Mouse (Mus musculus): ENCODE measurements around the gene Nyap1.
"Not testable (repeated sequence)": the region's sequence is repeated elsewhere in the genome, so short reads cannot be mapped to it uniquely, and the experiment has no call there.

Gene Nyap1

DNA sequence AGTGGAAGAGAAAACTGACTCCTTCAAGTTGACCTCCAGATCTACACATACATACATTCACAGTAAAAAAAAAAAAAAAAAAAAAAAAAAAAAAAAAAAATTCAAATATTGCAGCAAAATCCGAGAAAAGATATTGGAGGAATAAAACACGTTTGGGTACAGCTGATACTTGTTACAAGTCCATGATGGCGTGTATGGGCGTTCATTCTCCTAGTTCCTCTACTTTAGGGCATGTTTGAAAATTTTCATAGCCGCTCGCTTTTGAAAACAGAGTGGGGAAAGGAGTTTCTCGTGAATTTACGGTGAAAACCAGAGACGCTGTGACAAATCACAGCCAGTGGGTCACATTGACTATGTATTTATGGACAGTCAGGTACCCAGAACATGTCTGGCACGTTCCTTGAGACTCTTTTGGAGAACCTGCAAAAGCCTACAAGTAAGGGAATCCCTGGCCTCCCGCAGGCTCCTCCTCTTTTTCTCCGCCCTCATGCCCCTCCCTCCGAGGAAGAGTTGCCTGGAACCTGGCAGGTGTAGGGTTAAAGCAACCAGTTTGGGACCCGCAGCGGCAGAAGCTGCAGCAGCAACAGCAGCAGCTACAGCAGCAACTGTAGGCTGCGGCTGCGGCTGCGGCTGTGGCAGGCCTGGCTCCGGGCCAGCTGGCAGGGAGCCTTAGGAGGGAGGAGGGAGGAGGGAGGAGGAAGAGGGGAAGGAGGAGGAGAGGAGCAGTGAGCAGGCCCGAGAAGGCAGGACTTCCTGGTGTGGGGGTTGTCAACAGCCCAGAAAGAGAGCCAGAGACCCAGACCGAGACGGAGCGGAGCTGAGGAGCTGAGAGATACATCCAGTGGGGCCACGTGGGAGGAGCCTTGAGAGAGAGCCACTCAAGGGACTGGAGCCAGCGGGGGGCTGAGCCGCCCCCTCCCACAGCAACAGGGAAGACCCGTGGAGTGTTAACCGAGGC is 4.1 kb upstream of the Nyap1 start, which contains the start of gene Tsc22d4:
Gene Tsc22d4, plus strand, starts transcription at position 517 of the 958 bp plus-strand sequence.
- peak; percentile 85 to 88 for DNase-seq (ENCODE audit: low spot score in 2 of 2)

DNA sequence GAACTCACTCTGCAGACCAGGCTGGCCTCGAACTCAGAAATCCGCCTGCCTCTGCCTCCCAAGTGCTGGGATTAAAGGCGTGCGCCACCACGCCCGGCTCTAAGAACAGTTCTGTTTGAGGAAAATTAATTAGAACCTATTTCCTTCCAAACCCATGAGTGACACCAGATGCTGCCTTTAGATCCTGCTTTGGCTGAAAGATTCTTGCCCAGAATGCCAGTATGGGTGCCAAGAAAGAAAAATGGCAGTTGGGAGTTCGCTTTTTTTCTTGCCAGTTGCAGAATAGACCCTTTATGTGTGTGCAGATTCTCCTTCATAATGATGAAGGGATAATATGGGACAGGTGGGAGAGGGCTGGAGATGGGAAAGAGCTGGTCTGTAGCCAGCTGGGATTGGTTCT is 2.8 kb upstream of the Nyap1 start:
- DNase-seq (ENCODE audit: low spot score in 2 of 2): no peak

DNA sequence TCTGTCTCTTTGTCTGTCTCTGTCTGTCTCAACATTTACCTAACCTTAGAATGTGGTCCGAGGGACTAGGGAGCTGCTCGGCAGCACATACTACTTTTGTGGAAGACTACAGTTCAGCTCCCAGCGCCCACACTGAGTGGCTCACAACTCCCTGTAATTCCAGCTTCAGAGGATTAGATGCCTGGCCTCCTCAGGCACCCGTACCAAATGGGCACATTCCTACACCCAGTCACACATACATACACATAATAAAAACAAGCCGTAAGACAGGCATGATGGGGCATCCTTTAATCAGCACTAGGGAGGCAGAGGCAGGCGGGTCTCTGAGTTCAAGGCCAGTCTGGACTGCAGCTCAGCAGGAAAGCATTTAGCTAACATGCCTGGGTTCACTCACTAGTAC is 1.4 kb upstream of the Nyap1 start:
- no peak for DNase-seq (ENCODE audit: low spot score in 2 of 2)

DNA sequence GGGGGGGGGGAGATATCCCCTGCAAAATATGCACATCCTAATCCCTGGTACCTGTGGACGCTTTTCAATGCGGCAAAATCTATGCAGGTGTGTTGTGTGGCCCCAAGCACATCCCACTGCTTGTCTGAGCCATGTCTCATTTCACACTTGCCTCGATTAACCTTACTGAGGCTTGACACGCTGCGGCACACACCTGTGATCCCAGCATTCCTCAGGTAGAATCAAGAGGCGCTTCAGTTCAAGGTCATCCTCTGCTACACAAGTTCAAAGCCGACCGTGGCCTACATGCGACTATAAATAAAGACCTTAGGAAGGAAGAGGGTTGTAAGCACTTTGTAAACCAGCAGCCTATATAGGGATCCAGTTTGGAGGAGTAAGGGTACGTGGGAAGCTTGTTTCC is 641 bp upstream of the Nyap1 start:
- no peak for DNase-seq (ENCODE audit: low spot score in 2 of 2)

DNA sequence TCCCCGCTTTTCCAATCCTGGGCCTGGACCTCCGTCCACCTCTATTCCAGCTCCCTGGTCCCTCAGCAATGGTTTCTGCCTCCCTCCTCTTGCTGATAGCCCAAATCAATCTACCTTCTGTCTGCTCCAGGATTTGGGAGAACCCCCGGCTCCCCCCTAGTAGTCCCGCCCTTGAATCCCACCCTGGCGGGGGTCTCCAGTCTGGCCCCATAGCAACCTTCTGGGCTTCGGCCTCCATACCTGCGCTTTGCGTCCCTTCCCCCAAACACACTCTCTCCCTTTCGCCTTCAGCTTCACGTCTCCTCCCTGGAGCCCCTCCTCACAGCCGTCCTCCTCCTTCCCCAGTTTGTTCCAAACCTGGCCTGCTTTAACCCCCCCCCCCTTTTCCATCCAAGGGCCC is 901 bp downstream of the Nyap1 start:
- DNase-seq (ENCODE audit: low spot score in 2 of 2): peak in 1 of 2 experiments; percentile 22

DNA sequence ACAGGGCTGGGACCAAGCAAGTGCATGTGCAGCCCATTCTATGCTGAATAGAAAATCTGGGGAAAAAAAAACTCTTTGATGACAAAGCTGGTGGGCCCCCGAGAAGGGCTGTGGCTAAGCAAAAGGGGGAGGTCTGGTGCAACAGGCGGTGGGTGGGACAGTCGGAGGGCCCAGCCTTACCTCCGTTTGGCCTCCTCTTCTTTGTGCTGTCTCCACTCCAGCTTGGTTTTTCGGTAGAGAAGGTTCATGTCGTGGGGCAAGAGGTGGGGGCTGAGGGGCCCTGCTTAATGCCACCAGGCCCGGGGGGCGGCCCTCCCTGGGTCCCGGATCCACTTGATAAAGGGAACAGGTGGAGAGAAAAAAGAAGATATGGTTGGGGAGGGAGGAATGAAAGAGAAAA is 1.9 kb downstream of the Nyap1 start:
- DNase-seq (ENCODE audit: low spot score in 2 of 2): no peak

DNA sequence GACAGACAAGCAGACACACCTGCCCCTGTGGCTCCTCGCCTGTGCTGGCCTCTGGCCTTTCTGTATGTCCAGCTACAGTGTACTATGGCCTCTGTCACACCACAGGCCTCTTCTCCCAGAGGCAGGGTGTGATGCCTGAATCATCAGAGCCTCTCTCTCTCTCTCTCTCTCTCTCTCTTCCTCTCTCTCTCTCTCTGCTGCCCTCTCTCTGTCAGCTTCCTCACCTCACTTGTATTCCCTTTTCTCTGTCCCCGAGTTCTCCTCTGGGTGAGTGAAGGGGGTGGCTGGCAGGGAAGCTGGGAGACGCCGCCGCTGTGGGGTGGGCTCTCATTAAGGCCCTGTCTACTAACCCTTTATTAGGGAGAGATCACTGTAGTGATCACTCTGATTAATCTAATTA is 2.9 kb downstream of the Nyap1 start:
- DNase-seq (ENCODE audit: low spot score in 2 of 2): peak in 1 of 2 experiments; percentile 33

DNA sequence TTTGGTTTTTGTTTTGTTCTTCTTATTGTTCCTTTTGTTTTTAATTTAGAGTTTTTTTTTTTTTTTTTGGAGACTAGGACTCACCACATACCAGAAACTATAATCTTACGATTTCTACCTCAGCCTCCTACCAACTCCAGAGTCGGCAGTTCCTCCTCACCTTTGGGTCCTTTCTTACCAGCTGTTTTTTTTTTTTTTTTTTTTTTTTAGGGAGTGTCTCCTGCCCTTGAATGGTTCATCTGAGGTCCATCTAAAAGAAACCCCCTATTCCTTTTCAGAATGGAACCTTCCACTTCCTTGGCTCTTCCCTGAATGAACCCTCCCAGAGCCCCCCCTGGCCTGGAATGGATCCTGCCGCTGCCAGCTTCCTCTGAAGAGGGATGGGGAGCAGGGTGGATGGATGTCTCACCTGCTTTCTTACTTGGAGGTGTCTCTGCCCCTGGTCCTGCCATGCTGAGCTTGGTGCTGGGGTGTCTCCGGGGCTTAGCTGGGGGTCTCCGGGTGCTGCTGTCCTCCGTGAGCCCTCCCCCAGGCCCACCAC is 3.9 kb downstream of the Nyap1 start:
- DNase-seq (ENCODE audit: low spot score in 2 of 2): peak in 1 of 2 experiments; percentile 59

DNA sequence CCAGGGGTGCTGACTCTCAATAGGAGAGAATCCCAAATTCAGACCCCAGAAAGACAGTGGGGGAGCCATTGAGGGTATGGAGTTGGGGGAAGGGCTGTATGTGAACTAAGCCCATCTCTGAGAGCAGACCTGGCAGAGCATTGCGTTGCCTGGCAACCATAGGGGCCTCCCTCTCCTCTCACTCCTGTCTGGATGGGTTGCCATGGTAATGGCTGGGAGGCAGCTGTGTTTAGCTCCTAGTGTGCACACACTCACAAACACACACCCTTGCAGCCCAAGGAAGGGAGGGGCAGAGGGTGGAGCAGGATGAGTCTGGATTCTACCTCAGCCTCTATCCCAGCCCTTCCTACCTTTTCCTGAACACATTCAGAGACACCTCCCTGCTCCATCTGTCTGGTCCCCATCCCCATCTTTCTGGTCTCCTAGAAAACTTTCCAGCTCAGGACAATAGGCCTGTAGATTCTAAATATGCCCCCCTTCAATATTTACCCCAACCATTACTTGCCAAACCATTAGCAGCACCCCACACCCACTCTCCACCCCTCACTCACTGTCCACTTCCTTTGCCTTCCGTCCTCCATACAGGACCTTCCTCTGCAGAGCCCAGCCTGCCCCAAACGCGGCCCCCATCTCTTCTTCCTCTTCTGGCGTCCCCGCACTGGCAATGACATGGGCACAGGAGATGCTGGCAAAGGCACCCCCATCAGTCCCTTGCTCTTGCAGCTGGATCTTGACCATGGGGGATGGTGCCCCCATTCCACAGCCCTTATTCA is 6.9 kb downstream of the Nyap1 start:
- DNase-seq (ENCODE audit: low spot score in 2 of 2): peak; percentile 89 to 90

DNA sequence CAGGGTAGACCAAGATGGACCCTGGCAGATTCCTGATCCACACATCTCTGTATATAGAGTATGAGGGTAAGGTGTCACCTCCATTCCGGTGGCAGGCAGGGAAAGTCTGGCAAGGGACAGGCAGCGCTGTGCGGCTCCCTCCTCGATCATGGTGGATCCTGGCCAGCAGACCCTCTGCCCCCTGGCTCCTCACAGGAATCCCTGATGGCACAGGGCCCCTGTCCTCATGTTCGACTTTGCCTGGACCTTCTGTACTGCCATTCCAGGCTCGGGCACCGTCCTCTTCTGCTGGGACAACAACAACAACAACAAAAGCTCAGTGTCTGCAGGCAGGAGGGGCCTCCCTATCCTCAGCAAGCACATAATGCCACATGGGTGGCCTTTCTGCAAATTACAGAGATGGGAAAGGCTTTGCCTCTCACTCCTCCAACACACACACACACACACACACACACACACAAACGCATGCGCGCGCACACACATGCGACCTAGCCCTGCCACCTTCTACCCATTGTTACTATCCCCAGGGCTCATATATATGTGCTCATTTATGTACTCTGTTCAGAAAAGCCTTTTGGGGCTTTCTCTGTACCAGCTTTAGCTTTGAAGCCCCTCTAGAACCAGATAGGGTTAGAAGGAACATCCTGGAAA is 7.6 kb downstream of the Nyap1 start:
- peak; percentile 29 to 47 for DNase-seq (ENCODE audit: low spot score in 2 of 2)

DNA sequence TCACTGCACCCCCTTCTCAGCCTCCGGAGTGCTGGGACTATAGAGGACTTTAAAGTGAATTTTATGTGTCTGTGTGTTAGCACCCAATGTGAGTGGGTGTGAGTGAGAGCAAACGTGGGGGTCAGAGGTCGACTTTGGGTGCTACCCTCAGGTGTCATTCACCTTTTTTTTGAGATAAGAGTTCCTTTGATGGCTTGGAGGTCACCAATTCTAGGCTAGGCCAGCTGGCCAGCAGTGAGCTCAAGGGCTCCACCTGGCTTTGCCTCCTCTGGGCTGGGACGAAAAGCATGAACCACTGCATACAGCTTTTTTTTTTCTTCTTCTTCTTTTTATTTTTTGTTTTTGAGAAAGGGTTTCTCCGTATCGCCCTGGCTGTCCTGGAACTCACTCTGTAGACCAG is 14.6 kb downstream of the Nyap1 start:
- no peak for DNase-seq (ENCODE audit: low spot score in 2 of 2)

DNA sequence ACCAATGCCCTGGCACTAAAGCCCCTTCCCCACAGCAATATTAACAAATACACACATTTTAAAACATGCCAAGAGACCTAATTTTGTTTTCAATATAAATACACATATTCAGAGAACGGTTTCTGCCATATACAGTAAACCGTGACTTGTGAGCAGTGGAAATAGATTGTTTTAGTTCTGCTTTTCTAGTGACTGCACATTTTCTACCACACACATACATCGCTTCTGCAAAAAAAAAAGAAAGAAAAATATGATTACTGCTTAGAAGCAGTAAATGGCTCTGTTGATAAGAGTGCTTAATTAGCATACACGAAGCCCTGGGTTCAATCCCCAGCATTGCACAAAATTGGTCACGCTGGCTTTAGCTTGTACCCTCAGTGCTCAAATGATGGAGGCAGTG is 17.6 kb downstream of the Nyap1 start:
- DNase-seq (ENCODE audit: low spot score in 2 of 2): no peak

DNA sequence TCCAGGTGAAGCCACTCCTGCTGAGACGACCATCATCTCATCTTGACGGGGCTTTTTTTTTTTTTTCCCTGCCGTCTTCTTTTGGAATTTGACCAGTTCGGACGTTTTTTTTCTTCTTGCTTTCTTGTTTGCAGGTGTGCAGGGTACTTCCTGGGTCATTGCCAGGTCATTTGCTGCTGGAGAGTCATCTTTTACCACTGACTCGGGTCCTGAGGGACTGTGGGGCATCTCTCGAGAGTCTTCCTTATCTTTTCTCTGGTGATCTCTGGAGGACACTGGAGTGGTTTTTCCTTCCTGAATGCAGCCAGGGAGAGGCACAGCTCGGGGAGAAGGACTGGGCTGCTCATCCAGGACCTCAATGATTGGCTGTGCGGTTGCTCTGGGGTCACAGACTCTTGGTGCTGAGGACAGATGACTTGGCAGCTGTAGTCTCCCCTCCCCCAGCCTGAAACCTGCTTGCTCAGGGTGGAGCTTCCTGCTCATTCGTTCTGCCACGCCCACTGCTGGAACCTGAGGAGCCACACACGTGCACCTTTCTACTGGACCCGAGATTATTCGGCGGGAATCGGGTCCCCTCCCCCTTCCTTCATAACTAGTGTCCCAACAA is 20.7 kb downstream of the Nyap1 start:
- DNase-seq (ENCODE audit: low spot score in 2 of 2): not testable (repeated sequence)

DNA sequence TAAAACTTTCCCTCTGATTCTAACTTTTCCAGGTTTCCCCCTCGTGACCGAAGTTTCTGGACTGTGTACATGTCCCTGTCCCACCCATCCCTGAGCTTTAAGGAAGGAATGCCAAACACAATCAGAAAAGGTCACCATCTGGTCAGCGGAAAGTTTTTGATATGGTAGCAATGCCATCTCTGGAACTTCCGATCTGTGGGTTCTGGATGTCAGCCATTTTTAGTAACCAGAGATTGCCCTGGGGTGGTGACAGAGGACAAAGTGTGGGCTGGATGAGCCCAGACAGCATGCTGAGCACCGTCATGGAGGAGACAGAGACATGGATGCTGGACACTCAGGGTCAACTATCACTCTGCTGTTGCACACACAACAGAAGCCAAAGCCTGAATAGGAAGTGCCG is 22.3 kb downstream of the Nyap1 start:
- no peak for DNase-seq (ENCODE audit: low spot score in 2 of 2)

DNA sequence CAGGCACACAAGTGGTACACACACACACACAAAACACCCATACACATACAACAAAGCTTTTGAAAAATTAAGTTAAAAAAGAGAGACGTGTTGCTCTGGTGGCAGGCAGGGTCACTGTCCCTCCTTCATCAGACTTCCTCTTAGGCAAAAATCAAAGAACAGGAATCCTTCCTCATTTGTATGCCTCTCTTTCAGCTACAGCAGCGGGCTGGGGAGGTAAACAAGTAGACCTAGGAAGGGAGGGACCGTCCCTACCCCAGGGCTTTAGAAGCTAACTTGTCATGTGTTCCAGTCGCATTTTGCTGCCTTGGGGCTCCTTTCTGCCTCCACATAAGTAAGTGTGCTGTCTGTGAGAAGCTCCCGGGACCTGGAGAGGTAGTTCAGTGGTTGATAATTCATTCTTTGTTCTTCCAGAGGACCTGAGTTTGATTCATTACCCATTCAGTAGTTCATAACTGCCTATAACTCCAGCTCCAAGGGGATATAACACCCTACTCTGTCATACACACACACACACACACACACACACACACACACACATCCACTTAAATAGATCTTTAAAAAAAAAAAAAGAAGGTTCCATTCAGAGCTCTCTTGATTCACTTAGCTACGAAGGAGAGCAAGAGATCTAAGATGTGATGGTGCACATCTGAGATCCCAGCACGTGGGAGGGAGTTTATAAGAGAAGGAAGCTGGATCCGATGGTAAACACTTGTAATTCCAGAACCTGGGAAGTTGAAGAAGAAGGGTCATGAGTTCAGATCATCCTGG is 23.2 kb downstream of the Nyap1 start:
- no peak for DNase-seq (ENCODE audit: low spot score in 2 of 2)

DNA sequence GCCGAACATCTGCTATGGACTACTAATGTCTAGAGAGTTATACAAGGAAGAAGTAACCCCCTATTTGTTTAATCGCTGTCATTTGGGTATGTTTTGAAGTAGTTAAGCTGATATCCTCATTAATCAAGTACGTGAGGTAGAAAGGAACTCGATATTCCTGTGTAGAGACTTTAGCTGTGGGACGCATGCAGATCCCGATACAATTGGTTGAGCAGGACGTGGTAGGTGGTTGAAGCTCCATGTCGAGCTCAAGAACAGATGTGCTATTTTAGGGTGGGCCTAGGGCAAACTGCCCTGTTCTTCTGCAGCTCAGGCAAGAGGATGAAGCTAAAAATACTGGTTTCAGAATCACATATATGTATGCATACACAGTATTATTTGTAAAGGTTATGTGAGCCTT is 25.7 kb downstream of the Nyap1 start:
- DNase-seq (ENCODE audit: low spot score in 2 of 2): no peak

DNA sequence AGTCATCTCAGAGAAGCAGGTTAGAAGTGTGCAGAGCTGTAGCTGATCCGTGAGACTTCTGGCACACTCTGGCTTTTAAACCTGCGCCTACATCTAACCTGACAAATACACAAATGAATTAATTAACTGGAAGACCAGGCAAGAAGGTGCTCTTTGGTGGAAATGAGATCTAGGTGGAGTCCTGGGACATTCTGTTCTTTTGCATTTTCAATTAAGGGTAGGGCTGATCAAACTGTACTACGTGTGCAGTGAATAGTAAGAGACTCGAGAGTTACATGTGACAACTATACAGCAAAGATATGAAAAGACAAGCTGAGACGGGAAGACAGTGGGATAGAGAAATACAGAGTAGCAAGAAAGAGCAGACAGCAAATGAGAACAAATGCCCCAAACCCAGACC is 28.0 kb downstream of the Nyap1 start:
- no peak for DNase-seq (ENCODE audit: low spot score in 2 of 2)

DNA sequence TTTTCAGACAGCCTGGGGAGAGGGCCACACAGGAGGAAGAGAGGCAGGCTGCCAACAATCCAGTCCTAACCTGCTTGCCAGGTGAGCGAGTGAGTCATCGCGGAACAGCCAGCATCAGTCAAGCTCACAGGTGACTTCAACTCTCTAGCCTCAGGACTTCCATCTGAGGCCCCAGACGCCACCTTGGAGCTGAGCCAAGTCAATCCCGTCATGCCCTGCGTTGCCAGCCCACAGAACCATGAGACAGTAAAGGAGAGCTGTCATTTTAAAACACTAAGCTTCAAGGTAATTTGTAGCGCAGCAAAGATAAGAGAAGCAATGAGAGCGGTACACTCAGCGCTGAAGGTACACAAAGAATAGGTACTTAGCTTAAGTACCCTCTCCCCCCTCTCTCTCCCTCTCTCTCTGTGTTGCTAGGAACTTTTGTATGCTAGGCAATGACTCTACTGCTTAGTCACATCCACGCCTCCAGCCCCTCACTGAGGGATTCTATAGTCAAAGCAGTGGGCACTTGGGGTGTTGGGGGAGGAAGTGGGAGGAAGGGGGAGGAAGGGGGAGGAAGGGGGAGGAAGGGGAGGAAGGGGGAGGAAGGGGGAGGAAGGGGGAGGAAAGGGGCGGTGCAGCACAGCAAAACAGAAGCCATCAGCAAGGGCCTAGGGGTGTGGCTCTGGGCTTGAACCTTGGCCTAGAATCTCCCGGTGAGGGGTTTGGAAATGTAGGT is 34.3 kb downstream of the Nyap1 start:
- peak; percentile 20 to 33 for DNase-seq (ENCODE audit: low spot score in 2 of 2)

DNA sequence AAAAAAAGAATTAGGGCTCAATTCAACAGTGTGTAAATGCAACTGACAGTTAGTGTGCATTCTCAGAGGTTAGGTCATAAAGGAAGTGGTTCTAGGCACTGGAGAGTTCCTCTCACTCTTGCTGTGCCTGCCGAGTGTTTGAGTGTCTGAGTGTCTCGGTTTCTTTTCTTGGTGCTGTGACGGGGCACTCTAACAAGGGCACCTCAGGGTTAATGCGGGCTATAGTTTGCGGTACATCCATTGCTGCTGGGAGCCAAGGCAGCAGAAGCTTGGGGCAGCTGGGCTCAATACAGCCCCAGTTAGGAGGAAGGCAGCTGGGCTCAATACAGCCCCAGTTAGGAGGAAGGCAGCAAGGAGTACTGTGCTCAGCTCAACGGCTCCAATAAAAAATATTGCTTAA is 36.2 kb downstream of the Nyap1 start:
- DNase-seq (ENCODE audit: low spot score in 2 of 2): no peak

DNA sequence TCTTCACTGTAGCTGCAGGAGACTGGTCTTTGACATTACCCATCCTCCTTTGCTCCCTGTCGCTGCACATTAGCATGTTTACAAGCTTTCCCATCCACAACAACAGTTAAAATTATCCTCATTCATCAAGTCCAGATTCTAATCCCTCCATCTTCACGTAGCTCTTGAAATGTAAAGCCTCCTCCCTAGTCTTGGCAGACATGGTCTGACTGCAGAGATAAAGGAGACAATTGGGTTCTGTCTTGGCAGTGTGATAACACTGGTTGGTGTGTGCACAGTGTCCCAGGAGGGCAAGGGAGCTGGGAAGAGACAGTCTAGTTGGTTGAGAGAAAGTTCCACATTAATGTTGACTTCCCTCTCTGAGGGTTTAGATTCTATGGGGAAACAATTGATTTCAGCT is 41.6 kb downstream of the Nyap1 start:
- no peak for DNase-seq (ENCODE audit: low spot score in 2 of 2)

Measured in right cerebral cortex, adult 2 months (tissue).